Mouse (Mus musculus) kidney, postnatal 14 days (tissue): ENCODE measurements around the gene Angptl2.

Source experiments
- DNase-seq: peaks from one replicate; pipeline ENCODE4 v3.0.0; 2022; ENCODE audit warnings: mixed read lengths

The Angptl2 gene

DNA sequence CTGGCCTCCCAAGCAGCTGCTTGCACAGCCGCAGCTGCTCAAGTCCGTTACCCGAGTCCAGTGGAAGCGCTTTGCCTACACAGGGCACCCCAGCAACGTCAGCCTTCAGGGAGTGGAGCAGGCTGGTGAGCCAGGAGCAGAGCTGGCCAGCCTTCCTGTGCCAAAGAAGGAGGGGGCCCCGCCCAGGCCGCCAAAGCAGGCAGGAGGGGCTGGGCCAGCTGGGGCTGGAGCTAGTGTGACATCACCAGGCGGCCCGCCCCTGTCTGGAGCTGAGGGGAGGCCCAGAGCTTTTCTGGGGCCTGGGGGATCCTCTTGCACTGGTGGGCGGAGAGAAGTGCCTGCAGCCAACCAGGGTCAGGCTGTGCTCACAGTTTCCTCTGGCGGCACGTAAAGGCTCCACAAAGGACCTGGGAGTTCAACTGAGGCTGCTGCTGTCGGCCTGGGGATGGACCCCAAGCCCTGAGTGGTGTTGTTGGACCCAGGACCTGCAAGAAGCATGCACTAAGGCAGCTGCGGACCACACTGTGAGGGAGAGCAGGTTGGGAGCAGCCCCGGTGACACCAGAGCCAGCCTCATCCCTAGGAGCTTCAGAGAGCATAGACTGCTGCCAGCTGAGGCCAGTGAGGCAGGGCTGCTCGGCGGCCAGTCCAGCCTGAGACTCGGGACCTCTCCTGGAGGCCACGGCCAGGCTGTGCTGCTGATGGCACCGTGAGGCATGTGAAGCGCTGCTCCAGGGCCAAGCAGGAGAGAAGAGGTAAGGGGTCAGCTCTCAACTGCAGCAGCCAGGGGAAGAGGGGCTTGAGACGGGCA, at the start of gene Angptl2:
Gene Angptl2 (plus strand): TSS at position 370 of the 810 bp plus-strand sequence.
- DNase-seq = peak; percentile 92

DNA sequence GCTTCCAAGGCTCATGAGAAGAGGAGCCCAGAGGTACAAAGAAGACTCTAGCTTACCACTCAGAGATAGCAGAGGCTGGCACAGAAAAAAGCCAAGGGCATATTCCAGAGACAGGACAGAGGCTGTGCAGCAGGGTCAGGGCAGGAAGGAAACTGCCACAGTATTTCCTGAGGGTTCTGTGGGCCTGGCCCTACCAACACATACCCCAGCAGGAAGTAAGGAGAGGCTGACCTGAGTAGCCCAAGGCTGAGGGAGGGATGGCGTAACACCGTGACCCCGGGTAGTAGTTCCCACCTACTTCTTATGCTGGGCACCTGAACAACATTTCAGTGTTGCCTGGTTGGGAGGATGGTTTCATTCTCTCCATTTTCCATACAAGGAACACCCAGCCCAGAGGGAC, 48.8 kb upstream of the Angptl2 start:
- DNase-seq = no peak

DNA sequence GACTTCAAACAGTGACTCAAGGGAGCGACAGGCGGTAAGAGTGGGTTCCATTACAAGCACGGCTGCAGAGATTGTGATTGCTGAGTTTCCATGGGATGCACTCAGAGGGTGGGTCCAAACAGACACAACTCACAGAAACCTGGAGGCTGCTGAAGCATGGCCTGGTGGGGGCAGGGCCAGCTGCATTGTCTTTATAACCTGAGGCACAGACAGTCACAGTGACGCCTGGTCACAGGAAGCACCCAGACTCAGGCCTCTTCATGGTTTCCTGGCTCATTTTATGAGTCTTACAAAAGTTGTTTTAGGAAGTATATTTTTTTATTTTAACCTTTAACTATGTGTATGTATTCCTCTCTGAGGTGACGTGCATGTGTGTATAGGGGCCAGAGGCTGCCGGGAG, 46.4 kb upstream of the Angptl2 start:
- no peak for DNase-seq

DNA sequence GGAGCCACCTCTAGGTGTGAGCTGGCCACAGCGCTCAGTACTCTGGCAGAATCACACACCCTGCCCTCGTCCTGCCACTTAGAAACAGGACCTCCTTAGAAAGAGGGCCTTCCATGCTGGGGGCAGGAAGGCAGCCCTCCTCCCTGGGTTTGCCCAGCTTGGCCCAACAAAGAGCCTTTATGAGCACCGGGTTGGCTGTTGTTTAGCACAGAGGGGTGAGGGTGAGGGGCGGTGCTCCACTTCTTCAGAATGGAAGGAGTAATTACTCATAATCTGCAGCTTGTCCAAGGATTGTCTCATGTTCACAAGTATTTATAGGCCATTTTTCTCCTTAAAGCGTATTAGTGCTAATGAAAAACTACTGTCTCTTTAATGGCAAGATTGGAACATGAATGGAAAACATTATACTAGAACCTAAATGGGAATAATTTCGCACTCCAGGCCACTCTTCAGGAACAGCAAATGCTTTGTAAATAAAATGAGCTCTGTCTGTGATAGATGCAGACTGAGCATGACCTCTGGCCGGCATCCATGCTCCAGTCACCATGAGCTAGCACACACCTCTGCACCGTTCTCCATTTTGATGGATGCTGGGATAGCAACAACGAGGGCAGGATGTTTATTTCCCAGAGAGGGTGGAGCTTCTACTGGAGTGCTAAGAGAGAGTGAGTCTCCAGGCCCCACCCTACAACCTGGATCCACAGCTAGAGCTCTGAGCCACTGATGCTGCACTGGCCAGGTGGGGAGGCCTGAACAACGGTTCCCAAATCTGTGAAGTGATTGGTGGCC, 44.9 kb upstream of the Angptl2 start:
- DNase-seq = no peak

DNA sequence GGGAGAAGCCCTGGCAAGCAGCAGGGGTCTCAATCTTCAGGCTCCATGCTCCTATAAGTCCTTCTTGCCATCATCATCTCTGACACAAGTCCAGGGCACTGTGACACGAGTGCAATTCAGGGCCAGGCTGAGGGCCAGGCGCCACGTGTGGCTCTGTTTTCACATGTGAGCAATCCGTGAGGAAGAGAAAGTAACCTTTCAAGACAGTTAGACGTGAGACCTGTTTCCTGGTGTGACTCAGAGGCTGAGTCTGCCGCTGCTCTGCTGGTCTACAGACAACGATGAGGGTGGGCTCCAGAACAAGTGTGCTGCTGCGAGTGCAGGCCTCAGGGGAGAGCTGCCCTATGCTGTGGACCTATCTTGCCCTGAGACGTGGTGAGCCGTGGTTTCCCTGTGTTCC, 42.7 kb upstream of the Angptl2 start:
- no peak for DNase-seq

DNA sequence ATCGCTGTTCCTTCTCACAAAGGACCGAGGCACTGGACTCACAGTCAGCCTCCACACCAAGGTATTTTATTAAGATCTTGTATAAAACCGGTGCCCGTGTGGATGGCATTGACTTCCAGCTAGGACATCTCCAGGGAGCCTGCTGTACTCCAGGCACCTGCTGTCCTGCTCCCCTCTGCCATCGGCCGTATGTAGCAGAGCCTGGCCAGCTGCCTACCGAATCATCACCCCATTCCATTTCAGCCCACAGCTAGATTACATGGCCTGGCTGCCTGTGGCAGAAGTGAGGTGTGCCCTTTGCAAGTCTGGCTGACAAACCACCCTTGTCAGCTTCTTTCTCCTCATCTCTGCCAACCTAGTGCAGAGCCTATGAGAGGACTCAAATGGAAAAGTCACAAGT, 42.2 kb upstream of the Angptl2 start:
- DNase-seq = no peak

DNA sequence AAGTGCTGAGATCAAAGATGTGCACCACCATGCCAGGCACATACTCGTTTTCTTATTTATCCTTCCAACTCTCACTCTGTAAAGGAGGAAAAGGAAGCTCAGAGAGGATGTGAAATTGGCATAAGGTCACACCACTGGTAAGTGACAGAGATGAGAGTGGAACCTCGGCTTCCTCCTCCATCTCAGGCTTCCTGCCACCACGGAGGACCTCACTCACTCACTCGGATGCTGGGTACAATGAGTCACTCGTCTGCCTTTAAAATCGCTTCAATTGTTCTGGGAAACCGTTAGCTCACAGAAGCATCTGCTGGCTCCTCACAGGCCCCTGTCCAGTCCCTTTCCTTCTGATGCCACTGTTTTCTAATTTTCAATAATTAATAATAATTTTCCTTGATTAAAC, 39.4 kb upstream of the Angptl2 start:
- no peak for DNase-seq

DNA sequence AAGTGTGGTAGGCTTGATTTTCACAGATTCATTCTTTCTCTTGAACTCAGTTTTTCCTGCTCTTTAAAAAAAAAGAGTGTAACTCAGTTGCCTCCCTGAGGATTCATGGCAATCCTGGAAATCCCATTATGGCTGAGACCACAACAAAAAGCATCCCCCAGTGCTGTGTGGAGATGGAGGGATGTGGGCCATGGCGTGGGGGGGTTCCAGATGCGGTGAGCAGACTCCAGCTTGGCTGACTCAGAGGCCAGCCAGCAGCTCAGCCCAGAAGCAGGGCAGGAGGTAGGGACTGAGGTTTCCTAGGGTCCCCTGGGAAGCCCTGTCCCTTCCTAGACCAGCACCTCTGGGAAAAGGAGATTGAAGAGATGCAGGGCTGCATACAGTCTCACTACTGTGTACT, 38.9 kb upstream of the Angptl2 start:
- no peak for DNase-seq

DNA sequence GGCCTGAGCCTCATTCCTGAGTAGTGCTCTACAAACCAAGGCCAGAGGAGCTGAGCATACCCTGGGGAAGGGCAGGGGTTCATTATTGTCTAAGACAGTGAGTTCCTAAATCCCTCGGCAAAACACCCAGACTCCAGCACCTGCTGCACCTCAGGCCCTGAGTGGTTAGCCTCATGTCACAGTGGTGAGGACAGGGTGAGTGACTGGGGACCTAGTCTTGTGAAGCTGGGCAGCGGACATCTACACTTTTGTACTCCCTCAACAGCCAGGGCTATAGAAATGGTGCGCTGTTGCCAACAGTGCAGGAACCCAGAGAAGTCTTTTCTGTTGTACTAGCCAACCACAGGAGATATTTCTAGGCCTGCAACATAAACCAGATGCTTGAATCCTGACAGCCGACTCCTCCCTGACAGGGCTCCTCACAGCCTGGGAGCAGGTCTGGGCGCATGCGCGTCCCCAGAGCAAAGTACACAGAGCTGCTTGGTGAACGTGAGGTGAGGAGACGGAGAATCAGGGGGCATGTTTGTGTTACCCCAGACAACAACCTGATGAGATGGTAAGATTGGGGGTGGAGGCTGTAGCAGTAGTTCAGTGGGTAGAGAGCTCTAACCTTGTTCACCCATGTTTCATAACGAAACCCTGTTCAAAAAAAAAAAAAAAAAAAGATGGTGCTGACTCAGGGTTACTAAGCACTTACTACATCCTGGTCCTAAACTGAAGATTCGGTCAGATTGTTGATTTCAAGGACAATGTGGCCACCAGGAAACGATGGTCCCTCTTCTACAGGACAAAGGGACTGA, 38.2 kb upstream of the Angptl2 start:
- DNase-seq = peak; percentile 74

DNA sequence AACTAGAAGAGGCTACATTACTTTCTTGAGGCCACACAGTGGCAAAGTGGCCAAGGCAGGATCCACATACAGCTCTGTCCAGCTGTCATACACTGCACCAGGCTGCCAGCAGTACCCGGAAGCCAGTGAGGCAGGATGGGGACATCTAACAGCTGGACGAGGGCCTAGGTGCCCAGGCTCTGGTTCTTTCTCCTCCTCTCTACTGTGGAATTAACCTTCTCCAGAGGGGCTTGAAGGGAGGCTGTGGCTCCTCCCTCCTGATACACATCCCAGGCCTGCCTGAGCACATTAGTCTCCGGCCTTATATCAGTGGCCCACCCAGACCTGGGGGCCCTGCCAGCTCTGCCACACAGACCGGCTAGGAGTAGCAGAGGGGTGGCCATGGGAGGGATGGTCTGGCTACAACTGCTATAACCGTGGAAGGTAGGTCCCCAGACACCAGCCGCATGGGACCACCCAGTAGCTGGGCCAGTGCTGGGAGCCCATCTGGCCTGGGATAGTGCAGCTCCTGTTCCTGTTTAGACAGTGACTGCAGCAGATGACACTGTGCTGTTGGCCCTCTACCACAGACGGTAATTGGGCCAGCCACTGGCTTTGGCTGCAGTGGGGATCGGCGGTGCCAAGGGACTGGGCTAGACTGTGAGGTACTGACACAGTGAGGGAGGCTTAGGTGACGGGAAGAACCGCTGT, 37.5 kb upstream of the Angptl2 start:
- no peak for DNase-seq

DNA sequence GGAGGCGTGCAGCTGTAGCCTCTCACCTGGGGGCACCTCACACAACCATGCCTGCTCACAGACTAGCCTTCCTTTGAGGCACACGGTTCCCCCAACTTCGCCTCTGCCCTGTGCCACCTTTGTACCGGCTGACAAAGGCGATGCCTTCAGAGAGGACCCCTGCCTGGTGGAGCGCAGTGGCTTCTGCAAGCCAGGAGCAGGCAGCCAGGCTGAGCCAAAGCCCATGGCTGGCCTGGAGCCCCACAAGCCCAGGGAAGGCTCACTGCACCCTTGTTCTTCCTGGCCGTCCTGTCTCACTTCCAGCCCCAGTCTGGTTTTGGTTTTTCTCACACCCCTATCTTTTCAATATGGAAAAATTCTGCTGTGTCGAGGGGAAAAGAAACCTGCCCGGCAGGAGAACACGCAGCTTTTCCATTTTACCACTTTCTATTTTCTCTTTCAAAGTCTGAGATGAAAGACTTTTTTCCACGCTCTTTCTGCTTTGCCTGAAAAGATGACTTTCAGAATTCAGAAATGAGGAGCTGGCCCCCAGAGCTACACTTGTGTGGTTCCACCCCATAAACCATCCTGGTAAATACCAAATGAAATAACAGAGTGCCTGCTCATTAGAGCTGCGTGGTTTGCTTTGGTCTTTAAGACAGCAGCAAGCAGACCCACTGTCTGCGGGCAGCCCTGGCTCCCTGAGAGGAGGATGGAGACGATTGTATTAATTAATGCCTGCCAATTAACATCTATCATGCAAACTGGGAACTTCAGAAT, 36.5 kb upstream of the Angptl2 start:
- no peak for DNase-seq

DNA sequence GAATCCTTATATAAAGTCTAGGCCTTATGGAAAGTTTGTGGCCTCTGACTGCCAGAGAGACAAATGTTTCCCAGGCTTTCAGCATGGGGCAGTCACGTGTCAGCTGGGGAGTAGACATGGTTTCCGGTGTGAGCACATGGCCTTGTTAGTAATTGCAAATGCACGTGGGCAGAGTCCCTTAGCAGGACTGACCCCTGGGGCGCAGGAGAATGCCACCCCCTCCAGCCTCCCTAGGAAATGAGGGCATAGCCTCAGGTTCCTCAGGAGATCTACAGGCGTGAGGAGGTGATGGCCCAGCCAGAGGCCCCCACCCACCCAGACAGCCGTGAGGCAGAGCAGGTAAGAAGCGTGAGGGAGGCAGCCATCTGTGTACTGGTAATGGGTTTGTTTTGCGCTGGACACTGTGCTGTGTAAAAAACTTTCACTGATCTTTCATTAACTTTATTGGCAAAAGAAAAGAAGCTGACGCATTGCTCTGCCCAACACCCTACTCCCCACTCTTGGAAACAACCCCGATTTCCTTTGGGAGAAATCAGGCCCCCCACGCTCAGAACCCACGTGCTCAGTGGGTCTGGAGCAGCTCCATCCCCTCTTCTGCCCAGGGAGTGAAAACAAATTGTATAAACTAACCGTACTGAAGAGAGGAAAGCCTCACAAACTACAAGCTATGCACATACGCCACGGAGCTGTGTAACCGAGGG, 35.8 kb upstream of the Angptl2 start:
- DNase-seq = peak; percentile 71

DNA sequence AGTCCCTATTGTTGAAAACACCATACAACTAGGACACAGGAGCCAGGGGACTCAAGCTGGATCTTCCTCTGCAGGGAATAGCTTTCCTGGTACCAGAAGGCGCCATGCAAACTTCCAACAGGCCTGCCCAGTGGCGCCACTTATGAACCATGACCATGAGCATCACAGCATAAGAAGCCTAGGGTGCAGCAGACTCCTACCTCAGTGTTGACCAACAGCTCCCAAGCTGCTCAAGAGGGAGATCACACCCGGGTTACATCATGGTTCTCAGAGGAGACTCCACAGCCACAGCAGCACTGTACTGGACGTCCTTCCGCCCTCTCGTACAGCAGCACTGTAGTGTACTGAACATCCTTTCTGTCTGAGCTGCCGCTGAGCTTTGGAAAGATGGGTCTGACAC, 32.5 kb upstream of the Angptl2 start:
- DNase-seq = no peak

DNA sequence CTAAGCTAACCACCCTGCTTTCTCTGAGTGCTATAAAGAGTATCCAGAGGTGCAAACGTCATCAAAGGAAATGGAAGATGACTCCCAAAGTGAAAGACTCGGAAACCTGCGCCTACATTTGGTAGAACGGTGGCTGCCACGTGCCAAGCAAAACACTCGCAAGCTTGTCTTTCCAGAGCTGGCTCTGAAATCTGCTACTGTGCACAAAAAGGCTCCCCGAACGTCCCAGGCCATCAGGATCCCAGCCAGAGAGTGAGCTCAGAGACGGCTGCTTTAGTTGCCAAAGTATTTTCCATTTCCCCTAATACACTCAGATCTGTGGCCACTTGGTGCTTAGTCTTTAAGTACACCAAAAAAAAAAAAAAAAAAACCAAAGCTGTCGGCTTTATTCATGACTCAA, 31.2 kb upstream of the Angptl2 start:
- DNase-seq = no peak

DNA sequence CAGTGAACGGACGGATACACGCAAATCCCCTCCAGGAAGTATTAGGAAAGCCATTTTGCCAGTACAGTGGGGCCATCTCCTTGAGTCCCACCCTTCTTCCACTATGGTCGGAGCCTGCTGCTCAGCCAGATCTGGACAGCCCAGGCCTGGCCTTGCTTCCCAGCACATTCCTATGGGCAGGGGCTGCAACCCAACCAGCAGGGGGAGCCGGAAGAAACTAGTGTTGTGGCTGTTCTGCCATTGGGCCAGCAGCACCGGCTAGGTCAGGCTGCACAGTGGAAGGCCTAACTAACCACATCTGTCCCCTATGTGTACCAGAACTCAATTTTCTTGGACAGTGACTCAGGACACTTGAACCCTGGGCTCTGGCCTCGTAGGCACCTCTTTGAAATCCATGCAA, 30.6 kb upstream of the Angptl2 start:
- DNase-seq = peak; percentile 60

DNA sequence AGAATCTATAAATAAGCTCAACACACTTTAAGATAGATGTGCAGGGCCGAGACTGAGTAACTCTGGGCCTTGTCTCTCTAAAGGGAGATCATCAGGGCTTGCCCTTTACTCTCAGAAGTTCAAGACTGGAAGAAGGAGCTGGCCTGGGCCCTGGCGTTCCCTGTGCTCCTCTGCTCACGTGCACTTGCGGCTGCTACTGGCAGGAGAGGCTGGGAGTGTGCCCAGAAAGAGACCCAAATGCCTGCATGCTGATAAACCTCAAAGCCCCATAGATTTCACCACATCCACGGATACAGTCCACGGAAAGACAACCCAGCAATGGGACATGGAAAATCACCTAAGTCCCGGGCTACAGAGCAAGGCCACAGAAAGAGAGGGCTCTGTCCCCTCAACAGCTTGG, 29.4 kb upstream of the Angptl2 start:
- no peak for DNase-seq

DNA sequence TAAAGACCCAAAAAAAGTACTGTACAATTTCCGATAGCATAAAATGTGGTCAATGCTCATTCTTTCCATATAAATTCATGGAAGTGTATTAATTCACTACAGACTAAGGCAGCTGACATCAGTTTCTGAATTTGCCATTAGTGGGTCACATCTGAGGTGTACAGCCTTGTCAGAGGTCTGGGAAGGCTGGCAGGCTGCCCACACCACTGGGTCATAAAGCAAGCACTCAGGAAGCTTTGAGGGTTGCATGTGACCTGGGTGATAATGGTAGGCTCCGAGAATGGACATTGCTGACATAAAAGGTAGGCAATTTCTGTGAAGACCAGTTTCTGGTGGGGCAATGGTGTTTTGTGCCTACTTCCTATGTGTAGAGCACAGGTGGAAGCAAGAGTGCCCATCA, 28.0 kb upstream of the Angptl2 start:
- peak; percentile 60 for DNase-seq

DNA sequence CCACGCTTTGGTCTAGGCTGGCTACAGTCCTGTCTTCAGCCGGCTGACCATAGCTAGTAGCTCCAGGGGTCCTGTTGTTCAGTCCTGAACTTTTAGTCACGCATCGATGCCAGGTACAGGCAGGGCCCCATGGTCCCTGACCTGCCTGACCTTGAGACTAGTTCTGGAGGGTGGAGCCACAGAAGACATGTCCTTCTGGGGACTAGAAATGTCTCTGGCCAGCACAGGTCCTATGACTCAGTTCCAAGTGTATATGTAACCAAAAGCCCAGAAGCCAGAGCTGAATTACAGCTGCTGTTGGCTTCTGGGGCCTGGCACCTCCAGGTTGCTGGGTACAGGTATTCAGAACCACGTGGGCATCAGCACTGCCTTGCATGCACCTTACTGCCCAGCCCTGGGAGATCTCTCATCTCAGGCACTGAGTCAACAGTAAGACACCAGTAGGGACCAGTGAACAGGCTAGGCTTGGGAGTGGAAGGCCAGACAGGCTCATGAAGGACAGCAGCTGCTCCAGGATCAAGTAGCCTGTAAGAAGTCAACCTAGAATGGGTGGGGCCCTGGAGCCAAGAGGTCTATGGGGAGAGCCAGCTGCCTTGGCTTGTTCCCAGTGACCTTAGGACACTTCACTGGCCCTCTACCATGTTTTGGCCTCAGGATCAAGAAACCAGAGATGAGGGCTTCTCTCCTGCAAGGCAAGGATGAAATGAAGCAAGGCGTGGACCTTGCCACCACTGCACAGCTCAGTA, 26.8 kb upstream of the Angptl2 start:
- DNase-seq = peak; percentile 68

DNA sequence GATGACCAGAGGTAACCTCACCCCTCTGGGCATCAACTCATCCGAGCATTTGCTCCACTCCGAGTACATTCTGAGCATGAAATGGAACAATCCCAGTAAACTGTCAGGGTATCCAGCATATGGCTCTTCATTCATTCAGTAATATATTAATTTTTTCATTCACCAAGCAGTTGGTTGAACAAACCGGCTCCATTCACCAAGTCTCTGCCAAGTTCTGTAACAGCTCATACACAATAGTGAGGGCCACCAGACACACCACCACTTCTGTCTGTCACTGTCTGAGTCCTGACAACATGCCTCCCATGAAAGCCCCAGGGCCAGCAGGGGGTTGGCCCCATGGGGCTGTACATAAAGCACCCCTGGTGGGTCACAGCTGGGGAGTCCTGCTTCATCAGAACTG, 25.9 kb upstream of the Angptl2 start:
- DNase-seq = no peak

DNA sequence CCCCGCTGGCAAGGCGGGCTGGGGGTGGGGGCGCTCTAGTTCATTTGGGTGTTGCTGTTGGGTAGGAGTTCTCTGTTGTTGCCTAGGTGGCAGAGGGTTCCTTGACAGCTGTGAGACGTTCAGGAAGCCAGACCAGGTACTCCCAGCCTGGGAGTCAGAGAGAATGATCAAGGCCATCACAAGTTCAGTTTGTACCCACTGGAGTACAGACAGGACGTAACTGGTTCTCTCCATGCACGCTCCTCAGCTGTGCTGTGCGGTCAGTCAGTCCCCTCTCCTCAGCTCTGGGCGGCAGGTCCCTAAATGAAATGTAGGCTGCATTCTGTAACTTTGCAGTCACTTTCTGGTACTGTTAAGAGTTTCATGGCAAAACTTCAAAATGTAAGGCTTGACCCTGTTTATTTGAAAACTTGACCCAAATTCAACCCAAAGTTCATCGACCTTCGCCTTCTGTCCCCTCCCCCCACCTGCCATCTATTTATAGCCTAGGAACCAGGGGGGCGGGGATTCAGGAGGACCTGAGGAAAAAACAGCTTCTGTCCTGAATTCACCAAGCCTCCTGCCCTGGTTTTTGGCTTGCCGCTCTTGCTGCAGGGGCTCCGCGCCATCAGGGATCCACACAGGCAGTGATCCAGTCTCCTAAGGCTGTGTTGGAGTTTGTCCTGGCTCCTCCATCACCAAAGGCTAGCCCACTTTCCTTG, 15.4 kb upstream of the Angptl2 start:
- peak; percentile 59 for DNase-seq
